Mouse (Mus musculus): ENCODE results near the gene Fdps.
"Not testable (repeated sequence)": the region's sequence is repeated elsewhere in the genome, so short reads cannot be mapped to it uniquely, and the experiment has no call there.

Fdps gene

DNA sequence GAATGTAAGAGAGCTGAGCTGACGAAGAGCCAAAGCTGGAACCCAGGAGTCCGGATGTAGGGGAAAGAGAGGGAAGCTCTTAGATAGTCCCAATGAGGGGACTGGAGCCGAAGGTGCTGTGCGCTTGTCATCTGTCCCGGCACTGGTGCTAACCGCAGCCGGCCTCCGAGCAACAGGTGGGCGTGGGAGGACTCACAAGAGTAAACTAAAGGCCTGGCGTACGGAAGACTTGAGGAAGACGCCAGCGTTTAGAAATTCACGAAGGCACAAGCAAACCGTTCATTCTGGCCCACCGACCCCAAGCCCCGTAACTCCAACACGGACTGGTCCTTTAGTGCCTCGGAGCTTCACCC lies 324 bp downstream of the Fdps start:
- DNase-seq, result no peak

DNA sequence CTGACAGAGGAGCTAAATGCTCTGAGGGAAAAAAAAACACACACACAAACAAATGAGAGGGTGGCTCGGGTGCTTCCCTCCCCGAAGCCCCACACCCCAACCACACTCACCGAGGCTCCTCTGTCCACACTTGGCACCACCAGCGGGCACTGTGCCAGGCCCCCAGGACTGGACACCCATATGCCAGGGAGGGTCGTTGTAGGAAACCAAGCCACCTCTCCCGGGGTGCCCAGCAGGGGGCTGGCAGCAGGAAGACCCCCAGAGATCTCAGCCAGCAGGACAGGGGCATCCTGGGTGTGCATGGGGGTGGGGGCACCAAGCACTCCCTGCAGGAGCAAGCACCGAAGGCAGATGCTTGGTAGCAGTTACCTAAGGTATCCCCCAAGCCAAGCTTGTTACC lies 948 bp downstream of the Fdps start, which contains the start of gene Gm43738:
Gene Gm43738, minus strand, starts transcription at position 289 of the 400 bp plus-strand sequence.
- DNase-seq, result peak in 1 of 2 experiments; percentile 48

DNA sequence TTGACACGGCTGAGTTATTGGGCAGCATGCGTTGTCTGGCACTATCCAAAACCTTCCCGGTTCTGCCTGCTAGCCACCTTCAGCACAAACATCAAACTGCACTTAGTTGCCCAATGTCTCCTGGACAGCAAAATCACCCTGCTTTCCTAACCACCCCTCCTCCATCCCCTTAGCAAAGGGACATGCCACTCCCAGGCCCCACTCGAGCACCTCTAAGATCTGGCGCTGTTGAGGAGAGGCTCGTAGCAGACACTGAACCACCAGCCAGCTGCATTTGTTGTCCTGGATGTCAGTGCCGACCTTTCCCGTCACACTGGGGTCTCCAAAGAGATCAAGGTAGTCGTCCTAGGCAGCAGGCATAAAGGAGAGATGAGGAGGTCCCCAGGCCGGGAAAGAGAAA lies 7.7 kb downstream of the Fdps start:
- no peak for DNase-seq

DNA sequence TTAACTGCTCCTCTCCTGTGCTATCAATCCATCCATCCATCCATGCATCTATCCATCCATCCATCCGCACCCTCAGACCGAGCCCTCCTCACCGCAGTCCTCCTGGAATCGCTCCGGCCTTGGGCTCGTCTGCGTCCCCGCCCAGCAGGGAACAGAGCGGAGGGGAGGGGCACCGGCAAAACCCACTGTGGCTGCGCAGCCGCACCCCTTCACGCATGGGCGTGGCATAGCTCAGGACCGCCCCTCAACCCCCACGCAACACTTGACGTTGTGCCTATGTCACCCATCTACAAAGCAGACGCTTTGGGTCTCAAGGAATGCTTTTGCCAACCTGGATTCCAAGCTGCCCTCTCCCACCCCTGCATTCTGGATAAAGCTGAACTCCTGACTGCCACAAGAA lies 8.6 kb downstream of the Fdps start, which contains the start of gene Rusc1:
Gene Rusc1, minus strand, starts transcription at position 137 of the 400 bp plus-strand sequence.
- DNase-seq, result peak; percentile 54 to 70

DNA sequence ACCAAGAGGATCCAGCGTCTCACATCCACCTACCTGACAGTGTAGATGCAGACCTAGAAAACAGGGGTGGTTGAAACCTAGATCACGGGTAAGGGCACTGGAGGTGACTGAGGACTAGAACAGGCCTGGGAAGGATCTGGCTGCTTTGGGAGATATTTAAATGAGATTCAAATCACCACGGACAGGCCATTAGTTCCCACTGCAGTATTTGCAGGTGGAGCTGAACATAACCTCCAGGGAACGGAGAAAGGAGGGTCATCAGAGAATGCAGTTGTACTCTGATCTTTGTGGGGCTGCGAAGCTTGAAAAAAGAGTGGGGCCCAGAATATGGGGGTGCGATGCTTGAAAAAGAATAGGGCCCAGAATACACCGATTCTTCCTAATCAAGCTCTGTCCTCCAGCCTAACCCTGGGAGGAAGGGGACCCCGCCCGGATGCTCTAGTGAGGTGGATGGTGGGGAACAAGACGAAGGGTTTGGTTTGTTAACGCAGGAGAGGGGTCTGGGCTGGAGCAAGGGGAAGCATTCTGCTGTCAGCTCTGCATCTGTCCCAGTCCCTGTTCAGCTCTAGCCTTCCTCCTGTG lies 9.2 kb downstream of the Fdps start:
- DNase-seq, result no peak

DNA sequence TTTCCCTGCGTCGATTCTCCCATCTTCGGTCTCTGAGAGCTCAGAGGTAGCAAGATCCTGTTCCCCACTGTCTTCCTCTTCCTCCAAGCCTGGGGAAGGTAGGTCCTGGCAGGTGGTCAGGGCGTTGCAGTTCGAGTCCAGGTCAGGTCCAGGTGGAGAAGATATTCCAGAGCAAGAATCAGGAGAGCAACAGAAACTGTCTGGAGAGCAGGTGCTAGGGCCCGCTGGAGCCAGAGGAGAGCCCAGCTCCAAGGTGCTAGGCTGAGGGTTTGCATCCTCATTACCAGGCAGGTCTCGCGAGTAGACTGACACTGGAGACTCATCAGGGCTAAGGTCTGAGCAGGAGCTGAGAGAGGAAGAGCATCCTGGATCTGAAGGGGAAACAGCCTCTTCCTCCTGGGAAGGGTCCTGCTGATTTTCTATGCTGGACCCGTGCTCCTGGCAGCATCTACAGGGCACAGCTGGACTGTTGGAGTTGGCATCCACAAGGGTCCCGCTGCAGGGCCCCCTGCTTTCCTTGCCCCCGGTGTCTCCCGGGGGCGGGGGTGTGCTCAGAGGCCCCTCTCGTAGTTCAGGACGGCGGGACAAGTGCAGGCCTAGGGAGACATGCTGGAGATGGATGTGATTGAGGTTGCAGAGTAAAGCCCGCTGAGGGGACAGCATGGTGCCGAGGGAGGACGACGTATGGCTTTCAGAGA lies 9.8 kb downstream of the Fdps start:
- DNase-seq, result no peak

DNA sequence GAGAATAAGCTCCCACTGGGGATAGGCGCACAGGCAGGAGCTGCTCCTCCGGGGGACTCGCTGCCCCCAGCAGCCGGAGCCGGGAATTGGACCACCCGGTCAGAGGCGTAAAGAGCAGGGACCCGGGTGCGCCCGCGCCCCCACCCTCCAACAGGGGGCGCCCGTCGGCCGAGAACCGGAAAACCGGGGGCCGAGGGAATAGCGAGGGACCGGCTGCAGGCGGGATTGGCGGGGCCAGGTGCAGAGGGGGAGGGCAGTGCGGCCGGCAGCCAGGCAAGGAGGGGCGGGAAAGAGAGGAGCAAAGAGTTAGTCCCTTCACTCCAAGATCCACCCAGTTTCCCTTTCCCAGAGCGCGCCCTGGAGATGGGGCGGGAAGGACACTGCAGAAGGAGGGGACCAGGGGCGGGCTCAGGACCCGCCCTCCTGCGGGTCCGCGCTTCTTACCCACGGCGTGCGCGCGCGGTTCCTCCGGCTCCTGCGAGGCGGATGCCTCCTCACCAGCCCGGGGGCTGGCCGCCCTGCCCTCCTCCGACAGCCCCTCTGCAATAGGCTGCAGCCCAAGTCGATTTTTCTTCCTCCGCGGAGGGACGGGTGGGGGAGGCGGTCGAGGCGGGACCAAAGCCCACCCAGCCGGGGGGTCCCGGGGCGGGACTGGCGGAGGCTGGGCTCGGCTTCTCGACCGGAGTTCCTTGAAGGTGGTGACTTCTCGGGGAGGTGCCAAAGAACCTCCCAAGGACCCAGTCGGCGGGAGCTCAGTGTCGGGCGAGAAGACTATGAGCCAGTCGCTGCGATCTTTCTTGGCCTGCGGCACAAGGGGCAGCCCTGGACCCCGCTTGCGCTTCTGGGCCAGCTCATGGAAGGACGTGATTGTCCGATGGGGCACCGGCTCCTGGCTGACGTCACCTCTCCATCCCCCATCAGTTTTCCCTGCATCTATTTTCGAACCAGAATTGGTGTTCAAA lies 10.8 kb downstream of the Fdps start:
- DNase-seq, result peak; percentile 84 to 85

DNA sequence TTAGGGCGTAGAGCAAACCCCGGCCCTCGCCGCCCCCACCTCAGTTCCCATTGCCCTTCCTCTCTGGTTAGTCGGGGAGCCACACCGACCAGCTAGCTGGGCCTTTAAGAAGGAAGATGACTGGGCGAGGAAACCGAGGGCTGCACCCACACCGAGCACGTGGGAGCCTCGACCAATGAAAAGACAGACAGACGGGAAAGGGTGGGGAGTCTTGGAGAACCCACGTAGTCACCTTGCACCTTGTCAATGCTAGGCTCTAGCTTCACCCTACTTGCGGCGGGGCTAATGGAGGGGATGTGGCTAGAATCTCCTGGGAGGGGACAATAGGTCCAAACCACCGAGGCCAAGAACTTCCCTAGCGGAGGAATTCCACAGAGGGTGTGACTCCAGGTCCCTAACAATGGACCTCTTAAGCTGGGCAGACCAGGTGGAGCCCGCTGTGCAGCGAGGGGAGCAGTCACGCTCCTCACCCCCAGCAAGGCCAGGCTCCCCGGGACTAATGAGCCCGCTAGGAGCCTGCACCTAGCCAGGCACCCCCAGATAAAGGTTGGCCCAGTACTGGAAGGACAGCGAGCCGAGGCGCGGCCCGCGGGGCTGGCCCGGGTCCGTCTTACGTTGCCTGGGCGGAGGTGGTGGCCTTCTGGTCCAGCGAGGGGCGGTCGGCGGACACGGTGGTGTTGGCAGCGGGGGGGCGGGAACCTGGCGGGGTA lies 11.7 kb downstream of the Fdps start:
- peak; percentile 84 to 87 for DNase-seq

DNA sequence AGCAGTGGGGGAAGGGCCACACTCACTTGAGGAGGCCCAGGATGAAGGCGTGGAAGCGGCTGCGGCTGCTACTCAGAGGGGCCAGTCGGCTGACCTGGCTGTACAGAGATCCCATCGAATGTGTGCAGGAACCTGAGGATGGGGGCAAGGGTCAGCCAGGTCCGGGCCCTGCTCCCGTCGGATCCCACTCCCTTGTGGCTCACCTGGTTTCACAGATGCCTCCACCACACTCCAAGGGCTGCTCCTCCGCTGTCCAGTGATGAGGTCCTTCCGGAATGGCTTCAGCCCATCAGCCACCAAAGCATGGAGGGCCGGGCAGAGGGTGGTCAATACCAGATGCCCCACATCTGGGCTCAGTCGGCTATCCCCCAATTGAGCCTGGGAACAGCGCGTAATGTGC lies 12.8 kb downstream of the Fdps start:
- peak in 1 of 2 experiments; percentile 36 for DNase-seq

DNA sequence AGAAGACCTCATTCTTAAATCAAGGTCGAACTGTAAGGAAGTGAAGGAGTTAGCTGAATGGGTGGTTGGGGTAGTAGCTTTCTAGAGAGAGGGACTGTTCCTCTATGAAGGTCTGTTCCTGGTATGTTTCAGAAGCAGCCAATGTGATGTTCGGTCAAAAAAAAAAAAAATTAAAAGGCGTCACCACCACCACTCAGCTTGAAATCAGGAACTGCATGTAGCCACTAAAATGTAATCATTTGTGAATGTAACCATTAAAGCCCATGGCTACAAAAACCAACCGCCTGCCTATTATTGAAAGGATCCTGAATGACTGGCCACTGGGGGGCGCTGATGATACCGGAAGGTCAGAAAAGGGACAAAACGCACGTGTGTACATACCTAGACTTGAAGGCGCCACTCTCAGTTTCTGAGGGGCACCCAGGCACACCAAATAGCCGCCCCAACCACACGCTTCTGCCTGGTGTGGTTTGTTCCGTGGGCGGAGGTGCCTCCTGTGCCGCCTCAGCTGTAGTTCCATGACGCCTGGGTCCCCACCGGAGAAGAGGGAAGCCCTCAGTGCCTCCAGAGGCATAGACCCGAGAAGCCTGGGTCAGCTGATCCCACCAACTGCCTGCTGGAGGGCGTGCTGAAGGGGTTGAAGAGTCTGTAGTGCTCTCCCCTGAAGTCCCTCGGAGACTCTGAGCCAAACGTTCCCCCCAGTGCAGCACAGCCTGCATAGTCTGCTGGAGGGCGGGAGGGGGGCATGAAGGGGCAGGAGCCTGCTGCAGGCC lies 14.2 kb downstream of the Fdps start:
- peak; percentile 81 to 85 for DNase-seq

DNA sequence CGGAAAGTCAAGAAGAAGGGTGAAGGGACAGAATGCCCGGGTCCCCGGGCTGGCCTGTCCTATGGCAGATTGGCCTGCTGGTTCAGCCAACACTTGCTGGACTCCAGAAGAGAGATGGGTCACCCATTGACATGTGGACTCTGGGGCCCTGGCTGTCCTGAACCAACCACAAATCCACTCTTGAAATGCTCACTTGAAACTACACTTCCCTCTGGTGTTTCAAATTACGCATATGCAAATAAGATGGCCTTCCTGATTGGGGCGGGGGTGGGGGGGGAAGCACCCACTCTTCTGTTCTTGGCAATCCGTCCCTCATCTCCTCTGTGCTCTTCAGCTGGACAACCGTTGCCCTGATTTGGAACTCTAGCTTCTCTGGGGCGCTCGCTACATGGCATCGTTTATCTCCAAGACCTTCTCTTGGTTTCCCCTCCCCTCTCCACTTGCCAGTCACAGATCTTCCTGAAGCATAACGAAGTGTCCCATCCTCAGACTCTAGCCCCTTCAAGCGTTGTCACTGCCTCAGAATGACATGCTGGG lies 17.0 kb downstream of the Fdps start:
- no peak for DNase-seq

DNA sequence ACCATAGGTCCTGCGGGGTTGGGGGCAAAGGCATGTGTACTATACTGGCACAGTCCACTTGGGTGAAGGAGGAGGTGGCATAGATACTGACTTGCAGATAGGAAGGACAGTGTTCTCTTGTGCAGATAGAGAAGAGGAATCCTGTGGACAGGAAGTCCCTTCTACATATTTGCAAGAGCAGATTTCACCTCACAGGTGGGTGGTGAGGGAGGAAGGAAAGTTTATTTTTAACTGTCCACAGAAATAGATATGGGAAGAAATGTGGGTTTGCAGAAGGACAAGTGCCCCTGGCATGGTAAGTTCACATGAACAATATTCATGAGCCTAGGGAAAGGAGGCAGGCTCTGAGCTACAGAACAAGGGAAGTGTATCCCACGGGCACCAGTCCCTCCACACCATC lies 17.6 kb downstream of the Fdps start:
- no peak for DNase-seq

DNA sequence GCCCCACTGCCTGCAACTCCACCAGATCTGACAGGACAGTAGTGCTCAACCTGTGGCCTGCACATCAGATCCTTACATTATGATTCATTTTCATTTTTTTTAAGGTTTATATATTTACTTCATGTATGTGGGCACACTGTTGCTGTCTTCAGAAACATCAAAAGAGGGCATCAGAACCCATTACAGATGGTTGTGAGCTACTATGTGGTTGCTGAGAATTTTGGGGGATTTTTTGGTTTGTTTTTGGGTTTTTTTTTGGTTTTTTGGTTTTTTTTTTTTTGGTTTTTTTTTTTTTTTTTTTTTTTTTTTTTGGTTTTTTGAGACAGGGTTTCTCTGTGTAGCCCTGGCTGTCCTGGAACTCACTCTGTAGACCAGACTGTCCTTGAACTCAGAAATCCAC lies 19.5 kb downstream of the Fdps start:
- DNase-seq, result not testable (repeated sequence)

DNA sequence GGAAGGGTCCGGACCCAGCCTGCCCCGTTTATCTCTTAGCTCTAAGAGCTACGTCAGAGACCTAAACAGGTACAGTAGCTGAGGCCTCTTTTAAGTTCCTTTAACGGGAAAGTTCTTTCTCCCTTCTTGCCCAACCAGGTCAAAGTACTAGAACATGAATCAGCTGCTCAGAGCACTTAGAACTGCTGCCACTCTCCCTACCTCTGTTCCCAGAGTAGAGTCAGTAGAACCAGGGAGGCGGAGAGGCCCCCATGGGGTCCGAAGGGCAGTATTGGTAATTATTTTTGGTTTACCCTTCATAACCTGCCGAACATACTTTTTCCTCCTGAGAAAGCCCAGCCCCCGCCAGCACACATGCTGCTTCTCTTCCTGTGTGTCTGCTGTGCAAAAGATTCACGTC lies 24.4 kb downstream of the Fdps start:
- no peak for DNase-seq

DNA sequence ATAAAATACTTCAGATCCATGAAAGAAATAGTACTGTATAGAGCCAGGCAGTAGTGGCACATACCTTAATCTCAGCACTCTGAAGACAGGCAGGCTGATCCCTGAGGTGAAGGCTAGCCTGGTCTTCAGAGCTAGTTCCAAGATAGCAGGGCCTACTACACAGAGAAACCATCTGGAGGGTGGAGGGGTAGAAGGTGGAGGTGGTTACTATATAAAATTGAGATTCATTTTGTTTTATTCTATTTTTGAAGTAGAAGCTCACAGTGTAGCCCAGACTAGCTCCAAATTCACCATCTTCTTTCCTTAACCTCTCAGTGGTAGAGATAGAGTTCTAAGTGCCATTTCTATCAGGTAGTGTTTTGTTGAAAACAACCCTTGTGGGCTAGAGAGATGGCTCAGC lies 34.5 kb downstream of the Fdps start:
- DNase-seq, result no peak

DNA sequence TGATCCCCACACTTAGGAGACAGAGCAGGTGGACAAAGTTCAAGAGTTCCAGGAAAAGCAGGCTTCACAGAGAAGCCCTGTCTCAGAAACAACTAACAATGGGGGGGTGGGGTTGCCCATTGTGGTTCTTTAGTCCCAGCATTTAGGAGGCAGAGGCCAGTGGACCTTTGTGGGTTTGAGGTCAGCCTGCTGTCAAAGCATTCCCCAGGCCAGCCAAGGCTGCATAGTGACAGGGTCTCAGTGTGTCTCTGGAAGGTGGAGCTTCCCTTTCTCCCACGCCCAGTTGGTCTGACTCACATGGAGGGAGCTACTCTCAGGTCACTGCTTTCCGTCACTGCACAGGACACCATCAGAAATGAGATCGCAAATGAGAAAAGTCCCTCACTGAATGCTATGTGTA lies 40.1 kb downstream of the Fdps start:
- DNase-seq, result no peak

DNA sequence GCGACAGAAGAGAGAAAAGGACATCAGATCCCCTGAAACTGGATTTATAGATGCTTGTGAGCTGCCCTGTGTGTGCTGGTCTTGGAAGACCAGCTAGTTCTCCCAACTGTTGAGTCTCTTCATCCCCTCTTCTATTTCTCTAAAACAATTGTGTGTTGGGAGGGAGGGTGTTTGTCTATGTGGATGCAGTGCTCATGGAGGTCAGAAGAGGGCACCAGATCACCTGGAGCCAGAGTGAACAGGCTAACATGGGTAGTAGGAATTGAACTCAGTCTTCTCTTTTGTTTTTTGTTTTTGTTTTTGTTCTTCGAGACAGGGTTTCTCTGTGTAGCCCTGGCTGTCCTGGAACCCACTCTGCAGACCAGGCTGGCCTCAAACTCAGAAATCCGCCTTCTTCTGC lies 43.0 kb downstream of the Fdps start:
- peak; percentile 20 to 25 for DNase-seq

DNA sequence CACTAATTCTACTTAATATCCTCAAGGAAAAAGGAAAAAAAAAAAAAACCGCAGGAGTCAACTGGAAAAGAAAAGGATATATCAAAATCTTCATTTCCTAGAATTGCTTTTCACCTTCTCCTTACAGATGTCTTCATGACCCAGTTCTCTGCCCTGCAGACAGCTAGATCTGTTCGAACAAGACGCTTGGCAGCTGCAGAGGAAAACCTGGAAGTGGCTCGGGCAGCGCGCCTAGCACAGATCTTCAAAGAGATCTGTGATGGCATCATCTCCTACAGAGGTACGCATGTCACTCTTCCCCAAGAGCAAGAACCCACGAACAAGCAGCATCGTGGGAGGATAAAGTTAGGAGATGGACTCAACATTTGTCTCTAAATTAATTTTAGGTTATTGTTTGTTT lies 43.4 kb downstream of the Fdps start:
- DNase-seq, result no peak
